Mouse (Mus musculus) G1E (cell line): ENCODE measurements around the gene Trdmt1.

Experiments
- CTCF ChIP-seq: IDR thresholded peaks from 2 replicates; pipeline ENCODE4 v1.5.1; 2012; ENCODE audit warnings: low read depth, low read length, inconsistent platforms, mixed read lengths
- GATA1 ChIP-seq: IDR thresholded peaks from 2 replicates; pipeline ENCODE4 v1.6.1; 2012; ENCODE audit warnings: borderline replicate concordance, low read length, inconsistent platforms, mixed read lengths
- POLR2AphosphoS5 ChIP-seq: IDR thresholded peaks from 2 replicates; pipeline ENCODE4 v1.6.1; 2012; ENCODE audit warnings: low read depth, low read length, inconsistent platforms; ENCODE audit not compliant: insufficient replicate concordance

GRCm38 (mm10) chr2:13501553-13501952, 42.9 kb downstream of the Trdmt1 start:
- TF ChIP-seq POLR2AphosphoS5 (no peak), CTCF (no peak), GATA1 (no peak)
